Mouse (Mus musculus) midbrain, embryonic 12.5 days (tissue): Measurements from ENCODE around the gene Pitpnc1. TPM values are rescaled to one million over a fixed set of nuclear protein-coding genes. Genes with fewer than 3 reads are reported as not detected.

ENCODE experiments used
- ATAC-seq: fragments of 200-750 bp; cut with Nextera tagmentation; 2 replicates; pipeline ENCODE4 v1.8.0; 2017; ENCODE audit warnings: low read depth, moderate TSS enrichment, moderate library complexity; ENCODE audit not compliant: low FRiP score
- H3K27ac ChIP-seq: fragments of 300-500 bp; sonication (generic); replicated peaks from 2 replicates; pipeline ENCODE4 v1.5.1; 2016; ENCODE audit warnings: mild to moderate bottlenecking
- H3K27me3 ChIP-seq: fragments of 300-500 bp; sonication (generic); 2 replicates; pipeline ENCODE4 v1.6.1; 2016; ENCODE audit warnings: mild to moderate bottlenecking
- H3K36me3 ChIP-seq: fragments of 300-500 bp; sonication (generic); 2 replicates; pipeline ENCODE4 v1.6.1; 2016
- H3K4me1 ChIP-seq: fragments of 300-500 bp; sonication (generic); 2 replicates; pipeline ENCODE4 v1.6.1; 2016
- H3K4me2 ChIP-seq: fragments of 300-500 bp; sonication (generic); replicated peaks from 2 replicates; pipeline ENCODE4 v1.6.1; 2016; ENCODE audit warnings: mild to moderate bottlenecking, moderate library complexity
- H3K4me3 ChIP-seq: fragments of 300-500 bp; sonication (generic); 2 replicates; pipeline ENCODE4 v1.5.1; 2016; ENCODE audit warnings: mild to moderate bottlenecking
- H3K9ac ChIP-seq: fragments of 300-500 bp; sonication (generic); replicated peaks from 2 replicates; pipeline ENCODE4 v1.6.1; 2016; ENCODE audit warnings: mild to moderate bottlenecking, moderate library complexity
- H3K9me3 ChIP-seq: fragments of 300-500 bp; sonication (generic); 2 replicates; pipeline ENCODE4 v1.6.1; 2016; ENCODE audit warnings: mild to moderate bottlenecking
- WGBS: fragments of 180-500 bp; shearing (Covaris S2); methylation state at CpG from one replicate; pipeline ENCODE4 v1.1.7; 2016; 5-methylcytosine and 5-hydroxymethylcytosine counted together
- polyA plus RNA-seq: library from polyadenylated mRNA; unstranded; fragments of >200 nt; fragmentation: Nextera tagmentation; extraction: Ambion mirVana; gene quantifications from 2 replicates; pipeline ENCODE4 v1.2.1, GENCODE M21; 2016

The Pitpnc1 gene
- polyA plus RNA-seq, 1 experiment from 2014 or later: 32.3 TPM

DNA sequence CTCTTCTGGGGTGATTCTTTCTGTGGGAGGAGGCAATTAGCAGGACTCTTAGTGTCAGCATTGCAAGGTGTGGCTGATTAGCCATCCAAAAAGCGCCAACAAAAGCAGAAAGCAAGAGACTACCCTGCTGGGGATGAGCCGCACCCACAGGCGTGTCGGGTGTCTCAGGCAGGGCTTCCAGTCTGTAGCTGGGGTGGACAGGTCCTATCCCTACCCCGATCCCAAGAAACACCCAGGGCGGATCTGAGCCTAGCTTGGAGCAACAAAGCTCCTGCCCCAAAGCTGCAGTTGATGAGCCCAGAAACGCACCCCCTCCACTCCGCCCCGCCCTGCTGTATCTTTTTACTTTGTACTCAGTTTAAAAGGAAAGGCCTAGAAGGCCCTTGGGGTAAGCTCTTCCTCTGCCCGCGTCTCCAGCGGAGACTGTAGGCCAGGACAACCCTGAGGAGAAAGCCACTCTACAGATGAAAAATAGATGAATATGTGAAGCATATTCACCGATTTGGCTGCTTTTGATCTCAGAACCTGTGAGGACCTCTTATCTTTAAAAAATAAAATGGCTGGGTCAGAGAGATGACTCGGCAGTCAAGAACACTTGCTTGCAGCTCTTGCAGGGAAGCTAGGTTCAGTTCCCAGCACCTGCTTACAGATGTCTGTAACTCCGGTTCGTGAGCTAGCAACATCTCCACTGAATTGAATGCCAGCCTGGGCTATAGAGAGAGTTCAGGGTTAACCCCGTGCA, 21.2 kb downstream of the Pitpnc1 start:
- 77% methylated on average over 17 of the region's 17 CpGs for WGBS

DNA sequence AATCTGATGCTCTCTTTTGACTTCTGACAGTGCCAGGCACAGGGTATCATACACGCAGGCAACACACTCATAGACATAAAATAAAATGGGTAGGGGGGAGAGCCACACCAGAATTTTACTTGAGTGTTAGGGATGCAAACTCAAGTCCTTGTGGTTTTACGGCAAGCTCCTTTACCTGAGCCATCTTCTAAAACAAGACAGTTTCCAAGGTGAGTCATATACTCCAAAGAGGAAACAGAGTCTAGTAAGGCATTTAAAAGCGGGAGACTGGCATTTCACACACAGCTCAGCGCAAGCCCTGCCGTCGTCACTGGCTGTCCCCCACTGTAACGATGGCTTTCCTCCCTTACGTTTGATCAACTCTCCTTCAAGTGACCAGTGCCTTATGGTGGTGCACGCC, 22.6 kb downstream of the Pitpnc1 start:
- no peak overlapping the region for H3K27ac ChIP-seq
- H3K9me3 ChIP-seq: no peaks in the 10 kb centered on the region
- no peaks in the 10 kb centered on the region for H3K36me3 ChIP-seq
- no peak overlapping the region for H3K9ac ChIP-seq
- H3K4me2 ChIP-seq: no peak overlapping the region
- 94% methylated on average over 9 of the region's 9 CpGs for WGBS
- no peak for ATAC-seq
- peaks cover 7% of the 10 kb centered on the region; the same call in 1 of the 2 replicates for H3K4me1 ChIP-seq
- no peaks in the 10 kb centered on the region for H3K27me3 ChIP-seq
- H3K4me3 ChIP-seq: no peak overlapping the region

More for the DNA sequence above, 21.2 kb downstream of the Pitpnc1 start:
- Histone ChIP-seq H3K36me3 (peaks cover 9% of the 10 kb centered on the region), H3K4me2 (no peak overlapping the region), H3K4me3 (no peak overlapping the region), H3K9ac (no peak overlapping the region), H3K4me1 (peaks cover 7% of the 10 kb centered on the region; the same call in 1 of the 2 replicates), H3K27ac (no peak overlapping the region), H3K9me3 (no peaks in the 10 kb centered on the region), H3K27me3 (no peaks in the 10 kb centered on the region)
- no peak for ATAC-seq

DNA sequence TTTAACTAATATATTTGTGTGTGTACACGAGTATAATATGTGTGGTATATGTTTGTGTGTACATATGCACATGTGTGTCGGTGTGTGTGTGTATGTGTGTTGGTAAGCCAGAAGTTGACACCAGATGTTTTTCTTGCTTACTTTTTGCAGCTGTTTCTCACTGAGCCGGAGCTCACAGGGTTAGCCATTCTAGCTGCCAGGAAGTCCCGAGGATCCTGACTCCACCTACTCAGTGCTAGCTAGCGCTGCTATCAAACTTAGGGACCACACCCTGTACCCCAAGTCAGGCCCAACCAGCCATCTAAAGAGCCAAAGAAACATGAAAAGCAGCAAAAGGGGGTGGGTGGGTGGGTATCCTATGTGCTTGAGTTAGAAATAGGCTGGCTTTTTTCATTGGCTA, 23.1 kb downstream of the Pitpnc1 start:
- Histone ChIP-seq H3K9ac (no peak overlapping the region), H3K4me2 (no peak overlapping the region), H3K9me3 (no peaks in the 10 kb centered on the region), H3K4me1 (peaks cover 7% of the 10 kb centered on the region; the same call in 1 of the 2 replicates), H3K36me3 (no peaks in the 10 kb centered on the region), H3K27me3 (no peaks in the 10 kb centered on the region), H3K4me3 (no peak overlapping the region), H3K27ac (no peak overlapping the region)
- no peak for ATAC-seq
- 73% methylated on average over 5 of the region's 5 CpGs for WGBS

DNA sequence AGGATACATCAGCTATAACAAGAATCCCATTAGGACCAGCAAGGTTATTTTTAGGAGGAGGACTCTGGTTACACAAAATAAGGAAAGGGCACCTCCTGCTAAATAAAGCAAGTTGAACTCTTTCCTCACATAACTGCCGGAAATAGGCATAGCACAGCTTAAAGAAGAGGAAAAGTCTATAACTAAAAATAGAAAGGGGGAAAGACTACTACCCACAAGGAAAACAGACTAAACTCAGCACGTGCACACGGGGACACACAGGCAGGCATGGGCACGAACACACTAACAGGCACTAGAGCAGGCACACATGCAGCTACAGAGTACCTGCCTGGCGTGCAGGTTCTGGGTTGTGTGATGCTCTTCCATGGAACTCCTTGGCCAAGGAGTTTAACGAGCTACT, 23.8 kb downstream of the Pitpnc1 start:
- Histone ChIP-seq H3K27me3 (no peaks in the 10 kb centered on the region), H3K4me3 (no peak overlapping the region), H3K36me3 (no peaks in the 10 kb centered on the region), H3K4me2 (no peak overlapping the region), H3K4me1 (peaks cover 7% of the 10 kb centered on the region; the same call in 1 of the 2 replicates), H3K9ac (no peak overlapping the region), H3K27ac (no peak overlapping the region), H3K9me3 (no peaks in the 10 kb centered on the region)
- 91% methylated on average over 6 of the region's 6 CpGs for WGBS
- ATAC-seq: no peak

DNA sequence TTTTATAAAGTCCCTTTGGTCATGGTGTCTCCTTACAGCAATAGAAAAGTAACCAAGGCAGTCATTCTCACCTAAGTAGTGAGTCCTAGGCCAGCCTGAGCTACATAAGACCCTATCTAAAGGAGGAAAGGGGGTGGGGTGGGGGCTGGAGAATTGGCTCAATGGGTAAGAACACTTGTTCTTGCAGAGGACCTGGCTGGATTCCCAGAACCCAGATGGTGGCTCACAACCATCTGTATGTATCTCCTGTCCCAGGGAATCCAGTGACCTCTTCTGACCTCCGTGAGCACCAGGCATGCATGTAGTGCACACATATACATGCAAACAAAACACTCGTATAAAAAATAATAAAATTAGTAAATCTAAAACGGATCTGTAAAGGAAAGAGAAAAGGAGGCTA, 24.8 kb downstream of the Pitpnc1 start:
- Histone ChIP-seq H3K4me2 (no peak overlapping the region), H3K36me3 (no peaks in the 10 kb centered on the region), H3K9ac (no peak overlapping the region), H3K4me1 (peaks cover 7% of the 10 kb centered on the region; the same call in 1 of the 2 replicates), H3K9me3 (no peaks in the 10 kb centered on the region), H3K4me3 (no peak overlapping the region), H3K27ac (no peak overlapping the region), H3K27me3 (no peaks in the 10 kb centered on the region)
- no peak for ATAC-seq
- 93% methylated on average over 3 of the region's 3 CpGs for WGBS

DNA sequence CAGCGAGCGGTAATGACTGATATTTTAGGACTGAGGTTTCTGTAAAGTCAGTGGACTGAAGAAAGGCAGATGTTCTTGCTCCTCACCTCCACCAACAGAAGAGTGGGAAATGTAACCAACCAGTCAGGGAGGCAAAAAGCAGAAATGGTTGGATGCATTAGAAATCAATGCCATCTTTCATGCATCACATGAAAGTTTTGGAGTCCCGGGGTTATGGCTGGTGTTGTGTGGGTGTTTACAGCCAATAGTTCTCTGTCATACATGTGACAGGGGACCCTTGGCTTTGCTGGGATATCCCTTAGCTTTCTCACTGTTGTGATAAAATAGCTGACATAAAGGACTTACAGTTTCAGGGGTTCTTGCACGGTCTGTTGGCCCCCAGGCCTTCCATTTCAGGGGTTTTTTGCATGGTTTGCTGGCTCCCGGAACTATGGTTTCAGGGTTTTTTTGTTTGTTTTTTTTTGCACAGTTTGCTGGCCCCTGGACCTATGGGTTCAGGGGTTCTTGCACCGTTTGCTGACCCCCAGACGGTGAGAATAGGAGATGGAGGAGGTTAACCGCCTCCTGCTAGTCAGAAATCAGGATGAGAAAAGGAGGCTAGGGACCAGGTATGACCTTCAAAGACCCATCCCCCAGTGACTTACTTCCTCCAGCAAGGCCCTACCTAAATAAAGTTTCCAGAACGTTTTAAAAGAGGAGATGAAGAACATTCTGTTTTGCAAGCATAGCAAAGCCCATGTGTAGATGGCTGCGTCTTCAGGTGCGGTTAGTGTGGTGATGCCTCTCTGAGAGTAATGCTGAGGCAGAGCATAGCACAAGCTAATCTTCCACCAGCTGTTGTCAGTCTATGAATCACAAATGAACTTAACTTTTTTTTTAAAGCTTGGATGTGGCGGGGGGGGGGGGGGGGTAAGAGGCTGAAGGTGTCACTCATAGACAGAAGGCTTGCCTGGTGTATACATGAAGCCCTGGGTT, 27.1 kb downstream of the Pitpnc1 start:
- Histone ChIP-seq H3K4me2 (no peak overlapping the region), H3K4me1 (no peaks in the 10 kb centered on the region), H3K36me3 (no peaks in the 10 kb centered on the region), H3K9me3 (peaks cover under 1% of the 10 kb centered on the region; the same call in 1 of the 2 replicates), H3K9ac (no peak overlapping the region), H3K27ac (no peak overlapping the region), H3K27me3 (no peaks in the 10 kb centered on the region), H3K4me3 (no peak overlapping the region)
- ATAC-seq: no peak
- WGBS: 83% methylated on average over 12 of the region's 12 CpGs

DNA sequence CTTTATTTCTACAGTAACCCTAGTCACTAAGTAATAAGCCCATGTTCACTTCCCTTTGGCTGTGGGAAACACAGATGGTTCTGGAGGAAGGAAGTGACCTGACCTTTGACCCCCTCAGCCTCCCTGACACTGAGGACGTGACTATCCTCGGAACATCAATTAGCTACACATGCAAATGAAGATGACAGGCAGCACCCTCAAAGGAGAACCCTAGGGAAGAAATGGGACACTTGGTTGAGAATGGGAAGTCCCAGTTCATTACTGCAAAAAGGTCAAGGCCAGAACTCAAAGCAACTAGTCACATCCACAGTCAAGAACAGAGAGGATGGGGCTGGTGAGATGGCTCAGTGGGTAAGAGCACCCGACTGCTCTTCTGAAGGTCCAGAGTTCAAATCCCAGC, 29.4 kb downstream of the Pitpnc1 start:
- no peaks in the 10 kb centered on the region for H3K36me3 ChIP-seq
- peaks cover 4% of the 10 kb centered on the region; the same call in 1 of the 2 replicates for H3K9me3 ChIP-seq
- H3K27me3 ChIP-seq: no peaks in the 10 kb centered on the region
- no peak overlapping the region for H3K9ac ChIP-seq
- ATAC-seq: no peak
- H3K4me1 ChIP-seq: no peaks in the 10 kb centered on the region
- H3K4me3 ChIP-seq: no peak overlapping the region
- 54% methylated on average over 3 of the region's 3 CpGs for WGBS
- H3K27ac ChIP-seq: no peak overlapping the region
- no peak overlapping the region for H3K4me2 ChIP-seq

DNA sequence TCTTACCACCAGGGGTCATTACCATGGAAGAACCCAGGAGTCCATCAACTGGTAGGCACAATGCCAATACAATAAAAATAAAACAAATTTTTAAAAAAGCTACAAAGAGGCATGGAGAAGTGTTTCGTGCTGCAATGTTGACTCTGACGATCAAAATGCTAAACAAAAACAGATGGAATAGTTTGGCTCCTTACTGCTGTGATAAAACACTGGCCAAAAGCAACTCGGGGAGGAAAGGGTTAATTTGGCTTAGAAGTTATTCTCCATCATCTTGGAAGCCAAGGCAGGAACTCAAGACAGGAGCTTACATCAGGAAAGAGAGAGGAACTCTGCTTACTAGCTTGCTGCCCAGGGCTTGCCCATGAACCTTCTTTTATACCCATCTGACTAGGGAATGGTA, 32.4 kb downstream of the Pitpnc1 start:
- WGBS: 88% methylated on average over 3 of the region's 3 CpGs
- no peak for ATAC-seq
- peaks cover 4% of the 10 kb centered on the region; the same call in 1 of the 2 replicates for H3K9me3 ChIP-seq
- H3K4me1 ChIP-seq: peaks cover 4% of the 10 kb centered on the region
- H3K4me2 ChIP-seq: no peak overlapping the region
- no peak overlapping the region for H3K4me3 ChIP-seq
- no peak overlapping the region for H3K27ac ChIP-seq
- H3K27me3 ChIP-seq: no peaks in the 10 kb centered on the region
- H3K9ac ChIP-seq: no peak overlapping the region
- no peaks in the 10 kb centered on the region for H3K36me3 ChIP-seq

DNA sequence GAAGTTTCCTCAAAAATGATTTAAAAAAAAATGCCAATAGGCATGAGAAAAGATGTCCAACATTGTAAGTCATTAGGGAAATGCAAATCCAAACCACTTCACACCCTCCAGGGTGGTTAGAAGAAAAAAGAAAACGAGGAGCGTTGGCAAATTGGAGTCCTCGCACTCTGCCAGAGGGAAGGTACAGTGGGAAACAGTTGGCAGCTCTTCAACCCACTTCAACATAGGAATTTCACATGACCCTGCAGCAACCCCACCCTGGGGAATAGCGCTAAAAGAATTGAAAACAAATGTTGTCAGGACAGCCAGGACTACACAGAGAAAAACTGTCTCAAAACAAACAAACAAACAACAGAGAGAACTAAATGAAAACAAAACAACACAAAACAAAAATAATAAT, 32.8 kb downstream of the Pitpnc1 start:
- peaks cover 8% of the 10 kb centered on the region for H3K4me1 ChIP-seq
- H3K4me3 ChIP-seq: no peak overlapping the region
- H3K36me3 ChIP-seq: no peaks in the 10 kb centered on the region
- H3K27ac ChIP-seq: no peak overlapping the region
- H3K27me3 ChIP-seq: no peaks in the 10 kb centered on the region
- no peak overlapping the region for H3K4me2 ChIP-seq
- ATAC-seq: no peak
- no peak overlapping the region for H3K9ac ChIP-seq
- WGBS: 82% methylated on average over 4 of the region's 4 CpGs
- H3K9me3 ChIP-seq: peaks cover 4% of the 10 kb centered on the region; the same call in 1 of the 2 replicates

DNA sequence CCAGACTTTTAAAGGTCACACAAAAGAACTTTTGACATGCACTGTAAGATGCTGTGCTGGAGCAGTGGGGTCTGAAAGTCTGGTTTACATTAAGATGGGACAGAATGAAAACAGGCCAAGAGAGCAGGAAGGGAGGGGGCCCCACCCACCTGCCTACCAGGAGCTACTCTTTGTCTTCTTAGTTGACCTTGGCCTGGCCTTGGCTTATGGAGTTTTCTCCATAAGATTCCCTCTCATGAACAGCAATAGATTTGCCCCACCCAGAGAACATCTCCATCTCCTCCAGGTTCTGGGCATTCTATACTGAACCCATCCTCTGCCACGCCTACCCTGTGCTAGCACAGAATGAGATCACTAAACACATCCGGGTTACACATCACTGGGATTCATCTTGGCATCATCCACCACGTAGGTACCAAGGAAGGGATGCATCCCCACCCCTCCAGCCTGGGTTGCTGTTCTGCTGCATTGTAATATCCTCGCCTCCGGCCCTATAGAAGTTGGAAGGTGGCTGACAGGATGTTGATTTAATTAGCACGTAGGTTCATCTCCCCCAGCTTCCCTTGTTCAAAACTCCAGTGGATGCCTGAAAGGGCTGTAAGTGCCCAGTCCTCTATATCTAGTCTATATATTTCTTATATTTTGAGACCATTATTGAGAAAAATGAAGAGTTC, 34.6 kb downstream of the Pitpnc1 start:
- H3K27me3 ChIP-seq: no peaks in the 10 kb centered on the region
- H3K9me3 ChIP-seq: peaks cover 4% of the 10 kb centered on the region; the same call in 1 of the 2 replicates
- no peaks in the 10 kb centered on the region for H3K36me3 ChIP-seq
- no peak for ATAC-seq
- no peak overlapping the region for H3K4me3 ChIP-seq
- H3K4me1 ChIP-seq: peaks cover 11% of the 10 kb centered on the region
- no peak overlapping the region for H3K9ac ChIP-seq
- H3K27ac ChIP-seq: no peak overlapping the region
- 91% methylated on average over 6 of the region's 6 CpGs for WGBS
- H3K4me2 ChIP-seq: no peak overlapping the region

DNA sequence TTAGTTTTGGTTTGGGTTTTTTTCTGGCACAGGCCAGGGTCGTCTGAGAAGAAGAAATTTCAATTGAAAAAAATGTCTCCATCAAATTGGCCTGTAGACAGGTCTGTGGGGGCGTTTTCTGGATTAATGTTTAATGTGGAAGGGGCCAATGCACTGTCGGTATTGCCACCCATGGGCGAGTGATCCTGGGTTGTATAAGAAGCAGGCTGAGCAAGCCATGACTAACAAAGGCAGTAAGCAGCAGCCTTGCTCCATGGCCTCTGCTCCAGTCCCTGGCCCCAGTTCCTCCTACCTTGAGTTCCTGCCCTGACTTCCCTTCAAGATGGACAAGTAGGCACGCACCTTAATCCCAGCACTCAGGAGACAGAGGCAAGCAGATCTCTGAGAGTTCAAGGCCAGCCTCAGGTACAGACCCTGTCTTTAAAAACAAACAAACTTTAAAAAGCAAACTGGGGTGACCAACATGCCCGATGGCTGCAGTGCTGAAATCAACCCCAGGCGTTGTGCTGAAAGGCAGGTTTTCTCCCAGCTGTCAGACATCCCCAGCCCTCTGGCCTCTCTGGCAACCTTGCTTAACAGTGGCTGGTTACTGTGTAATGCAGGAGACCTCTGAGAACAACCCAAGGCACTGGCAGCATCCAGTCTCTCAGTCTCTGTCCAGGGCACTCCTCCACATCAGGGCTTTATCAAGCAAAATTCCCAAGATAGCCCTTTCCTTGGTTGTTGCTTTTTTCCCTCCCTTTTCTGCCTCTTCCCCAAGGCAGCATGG, 39.1 kb downstream of the Pitpnc1 start:
- Histone ChIP-seq H3K4me2 (no peak overlapping the region), H3K9me3 (no peaks in the 10 kb centered on the region), H3K36me3 (no peaks in the 10 kb centered on the region), H3K9ac (no peak overlapping the region), H3K27me3 (no peaks in the 10 kb centered on the region), H3K4me3 (no peak overlapping the region), H3K27ac (no peak overlapping the region), H3K4me1 (peaks cover 11% of the 10 kb centered on the region)
- WGBS: 89% methylated on average over 7 of the region's 7 CpGs
- ATAC-seq: no peak
